Mouse (Mus musculus) heart, adult 18-20 months (tissue): ENCODE results near the gene Sema3e. TPM values are rescaled to one million over a fixed set of nuclear protein-coding genes. Genes with fewer than 3 reads are reported as not detected.

Experiments
- DNase-seq, 2 experiments: peaks; one replicate each; pipeline ENCODE4 v3.0.0; 2021 to 2022; ENCODE audit warnings: mixed read lengths in 1 of 2
- long read RNA-seq, 2 experiments: library from polyadenylated mRNA; stranded (forward); transcript quantifications; one replicate each; pipeline ENCODE4 v2.0.0; 2021
- total RNA-seq, 2 experiments: library from RNA; stranded (reverse); gene quantifications; 2 replicates each; pipeline ENCODE4 v1.2.3; 2021

The Sema3e gene
- total RNA-seq = under 1 TPM; 0.12 to 0.49 TPM
- long read RNA-seq, experiment 1 = 0 reads
- long read RNA-seq, experiment 2 = 0 reads

DNA sequence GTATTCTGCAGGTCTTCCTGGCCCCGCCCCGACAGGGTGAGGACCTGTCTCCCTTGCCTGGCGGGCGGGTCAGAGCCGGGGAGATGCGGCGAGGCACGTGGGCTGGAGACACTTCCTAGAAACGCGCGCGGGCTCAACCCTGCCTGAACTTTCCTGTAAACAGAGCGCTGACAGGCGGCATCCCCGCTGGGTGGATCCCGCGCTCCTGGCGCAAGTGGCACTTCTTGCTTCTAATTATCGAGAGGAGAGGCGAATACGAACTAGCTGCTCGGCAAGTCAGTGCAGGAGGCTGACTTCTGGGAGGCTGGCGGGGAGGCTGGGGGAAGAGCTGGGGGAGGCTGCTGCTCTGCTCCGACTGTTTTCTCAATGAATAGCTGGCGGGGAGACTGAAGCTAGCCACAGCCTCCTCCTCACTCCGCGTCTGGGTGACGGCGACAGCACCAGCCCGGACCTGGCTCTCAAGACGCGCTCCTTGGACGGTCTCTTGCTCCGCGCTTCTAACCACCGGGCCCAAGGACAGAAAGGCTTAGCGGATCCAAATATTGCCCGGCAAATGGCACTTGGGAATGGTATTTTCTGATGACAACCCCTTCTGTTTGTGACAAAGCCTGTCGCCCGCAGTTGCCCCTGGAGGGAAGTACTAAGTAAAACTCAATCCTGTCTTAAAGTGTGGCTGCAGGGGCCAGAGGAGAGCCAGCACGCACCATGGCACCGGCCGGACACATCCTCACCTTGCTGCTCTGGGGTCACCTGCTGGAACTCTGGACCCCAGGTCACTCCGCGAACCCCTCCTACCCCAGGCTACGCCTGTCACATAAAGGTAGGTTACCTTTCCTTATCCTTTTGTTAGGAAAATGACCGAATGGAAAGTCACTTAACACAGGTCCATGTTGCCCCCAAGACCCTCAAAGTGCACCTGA, at the start of gene Sema3e:
Gene Sema3e, plus strand, starts transcription at position 72 of the 920 bp plus-strand sequence.
- DNase-seq = peak; percentile 3 to 7

DNA sequence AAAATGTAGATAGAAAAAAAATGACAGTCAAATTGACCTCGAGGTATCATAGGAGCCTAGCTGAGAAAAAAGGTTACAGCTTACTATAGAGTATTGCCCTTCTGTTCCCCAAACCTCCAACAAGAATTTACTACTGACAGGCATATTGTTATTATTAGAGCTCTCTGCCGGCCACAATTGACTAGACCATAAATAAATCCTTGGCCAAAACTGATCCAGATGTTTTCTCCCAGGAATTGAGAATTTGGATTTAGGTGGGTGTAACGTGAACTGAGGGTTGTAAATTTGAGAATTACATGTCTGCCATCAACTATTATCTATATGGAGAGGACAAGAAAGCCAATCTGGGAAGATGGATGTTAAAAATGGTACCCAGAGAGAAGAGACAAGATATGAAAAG, 47.5 kb upstream of the Sema3e start:
- DNase-seq = no peak

DNA sequence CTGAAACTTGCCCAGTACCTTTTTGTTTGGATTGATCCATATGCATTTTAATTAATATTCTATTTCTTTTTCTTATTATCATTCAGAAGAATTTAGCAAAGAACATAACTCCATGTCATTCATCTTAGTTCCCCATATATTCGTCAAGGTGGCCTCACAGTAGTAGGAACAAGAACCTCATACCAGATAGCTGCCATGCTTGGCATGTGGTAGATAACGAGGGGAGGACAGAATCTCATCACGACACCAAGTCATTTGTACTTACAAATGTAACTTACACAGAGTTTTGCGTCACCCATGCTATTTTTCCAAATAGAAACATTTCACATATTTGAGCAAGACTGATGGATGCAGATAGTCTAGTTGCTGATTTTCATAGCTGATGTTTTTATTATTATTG, 45.9 kb upstream of the Sema3e start:
- no peak for DNase-seq

DNA sequence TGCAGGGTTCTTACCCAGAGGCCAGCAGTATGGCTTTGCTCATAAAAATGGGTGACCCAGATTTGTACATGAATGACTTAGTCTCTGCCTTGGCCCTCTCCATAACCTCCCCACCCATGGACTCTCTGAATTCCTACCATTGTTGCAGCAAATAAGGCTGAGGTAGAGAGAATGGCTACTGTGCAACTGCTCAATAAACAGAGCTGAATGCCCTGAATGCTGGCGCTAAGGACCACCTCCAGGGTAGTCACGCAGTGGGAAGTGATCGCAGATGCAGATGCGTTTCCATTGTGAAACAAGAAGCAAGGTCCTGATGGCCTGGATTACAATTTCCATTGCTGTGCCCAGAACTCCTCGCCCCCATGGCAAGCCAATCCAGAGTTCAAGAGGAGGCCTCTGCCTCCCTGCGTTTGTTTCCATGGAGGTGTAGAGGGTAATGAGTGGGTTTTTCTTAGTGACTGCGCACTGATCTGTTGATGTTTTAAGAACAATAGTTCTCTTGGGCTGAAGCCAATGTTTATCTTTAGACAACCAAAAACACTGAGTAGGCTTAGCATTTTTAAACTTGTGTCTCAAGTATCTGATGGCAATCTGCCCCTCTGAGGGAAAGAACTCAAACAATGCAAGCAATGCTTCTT, 42.5 kb upstream of the Sema3e start:
- no peak for DNase-seq

DNA sequence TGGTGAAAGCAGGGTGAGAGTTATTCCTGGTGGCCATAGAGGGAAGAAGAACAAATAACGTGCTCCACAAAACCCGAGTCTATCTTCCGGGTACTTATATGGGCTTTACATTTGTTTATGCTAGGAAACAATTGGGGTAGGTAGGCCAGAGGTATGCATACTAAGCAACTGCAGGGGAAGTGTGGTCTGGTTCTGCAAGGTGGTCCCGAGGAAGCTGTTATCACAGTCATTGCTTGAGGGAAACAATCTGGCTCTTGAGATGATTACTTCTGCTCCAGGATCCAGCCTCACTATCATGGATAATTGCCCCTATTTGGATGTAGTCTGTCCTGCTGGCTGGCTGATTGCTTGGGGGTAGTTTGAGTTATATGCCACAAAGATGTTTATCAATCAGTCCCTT, 41.5 kb upstream of the Sema3e start:
- DNase-seq = no peak

DNA sequence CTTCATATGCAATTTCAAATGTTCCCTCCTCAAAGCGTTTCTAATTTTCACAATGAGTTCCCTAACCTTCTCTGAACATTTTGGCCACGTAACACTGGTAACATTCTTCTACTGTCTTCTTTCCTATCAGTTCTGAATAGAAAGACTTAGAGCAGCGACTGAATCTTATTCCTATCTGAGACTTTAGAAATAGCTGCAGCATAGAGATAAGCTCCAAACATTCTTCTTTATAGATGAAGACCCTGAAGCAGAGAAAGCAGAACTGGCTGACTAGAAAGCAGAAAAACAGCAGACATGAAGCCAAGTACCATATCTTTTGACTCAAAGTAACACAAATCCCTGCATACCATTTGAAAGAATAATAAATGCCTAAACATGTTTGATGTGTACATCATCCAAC, 39.4 kb upstream of the Sema3e start:
- DNase-seq = no peak

DNA sequence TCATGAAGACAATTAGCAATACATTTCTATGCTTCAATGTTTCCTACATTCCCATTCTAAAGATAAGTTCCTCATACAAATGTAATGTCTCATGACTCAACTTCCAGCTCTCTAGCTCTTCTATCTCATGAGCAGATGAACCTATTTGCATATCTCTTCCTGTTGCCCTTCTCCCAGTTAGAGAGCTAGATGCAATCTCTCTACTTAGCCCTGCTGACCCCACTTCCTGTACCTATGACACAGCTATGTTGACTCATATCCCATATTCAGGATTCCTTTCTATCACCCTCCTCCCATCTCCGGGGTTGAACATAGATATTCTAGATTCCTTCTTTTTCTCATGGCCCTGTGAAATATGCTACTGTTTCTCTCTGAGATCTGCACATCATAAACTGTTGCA, 38.0 kb upstream of the Sema3e start:
- DNase-seq = no peak

DNA sequence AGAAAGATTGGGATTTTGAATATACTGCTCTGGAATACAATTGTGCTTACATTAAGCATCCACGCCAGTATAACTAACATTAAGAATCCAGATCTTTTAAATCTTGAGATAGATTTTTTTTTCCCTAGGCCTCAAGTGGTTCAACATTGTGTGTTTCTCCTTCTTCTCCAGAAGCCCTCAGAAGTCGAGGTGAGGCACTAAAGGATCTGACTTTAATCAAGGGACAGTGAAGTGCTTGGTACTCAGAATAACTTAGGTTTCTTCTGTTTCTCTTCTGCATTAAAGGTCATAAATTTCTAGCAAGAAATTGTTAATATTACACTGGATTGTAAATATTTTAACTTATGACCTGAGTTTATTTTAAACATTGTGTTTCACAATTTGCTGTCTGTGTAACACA, 37.1 kb upstream of the Sema3e start:
- no peak for DNase-seq

DNA sequence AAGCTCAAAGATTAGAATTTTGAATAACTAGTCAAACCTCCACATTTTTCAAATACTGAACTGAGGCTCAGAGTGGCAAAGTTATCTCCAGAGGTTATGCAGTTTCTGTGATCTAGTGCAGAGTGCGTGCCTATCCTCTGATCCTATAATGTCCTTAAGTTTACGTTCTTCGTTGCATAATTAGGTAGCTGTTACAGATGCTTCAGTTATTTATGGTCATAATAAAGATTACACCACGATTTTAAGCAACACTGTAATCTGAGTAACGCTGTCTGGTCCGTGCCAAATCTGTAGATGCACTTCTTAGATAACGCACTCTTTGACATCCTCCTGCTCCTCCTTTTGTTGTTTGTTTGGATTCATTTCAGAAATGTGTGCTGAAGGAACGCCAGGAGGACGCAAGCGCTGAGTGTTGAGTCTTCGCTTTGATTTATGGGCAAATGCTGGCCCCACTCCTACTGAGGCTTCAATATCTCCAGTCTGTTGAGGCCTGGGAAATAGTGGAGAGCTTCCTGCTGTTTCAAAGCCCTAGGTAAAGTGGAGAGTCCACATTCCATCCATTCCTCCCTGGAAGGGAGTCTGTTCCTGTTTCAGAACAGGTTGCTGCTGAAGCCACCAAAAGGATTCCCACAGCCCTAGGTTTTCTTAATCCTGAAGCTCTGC, 32.2 kb upstream of the Sema3e start:
- DNase-seq = no peak

DNA sequence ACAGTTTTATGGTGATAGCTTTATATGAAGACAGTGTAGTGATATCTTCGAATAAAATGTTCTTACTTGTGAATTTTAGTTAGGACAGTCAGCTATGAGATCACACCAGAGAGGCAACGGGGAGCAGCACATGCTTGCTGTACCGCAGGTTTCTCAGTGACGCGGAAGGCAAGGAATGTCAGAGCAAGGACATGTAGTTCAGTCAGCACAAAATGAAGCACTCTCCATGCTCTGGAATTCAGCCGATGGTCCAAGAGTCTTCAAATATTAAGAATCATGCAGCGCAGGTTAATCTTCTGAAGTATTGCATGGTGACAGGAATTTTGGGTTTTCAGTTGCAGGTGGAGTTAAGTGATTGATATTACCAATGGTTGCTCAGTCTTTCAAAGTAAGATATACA, 3.3 kb downstream of the Sema3e start:
- DNase-seq = no peak

DNA sequence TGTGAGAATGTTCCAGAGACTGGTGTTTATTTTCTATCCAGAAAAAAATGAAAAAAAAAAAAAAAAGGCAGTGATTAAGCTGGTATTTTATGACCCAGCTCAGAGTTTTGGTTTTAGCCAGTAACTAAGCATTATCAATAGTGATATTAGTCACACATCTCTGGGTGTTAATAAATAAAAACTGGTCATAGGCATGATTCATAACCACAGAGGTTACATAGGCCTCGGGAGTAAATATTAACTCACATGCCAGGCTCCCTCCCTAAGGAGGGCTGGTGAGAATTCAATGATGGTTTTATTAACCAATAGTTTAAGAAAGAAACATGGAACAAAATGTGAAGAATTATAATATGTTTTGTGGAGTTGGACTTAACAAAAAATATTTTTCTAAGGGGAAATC, 5.7 kb downstream of the Sema3e start:
- no peak for DNase-seq

DNA sequence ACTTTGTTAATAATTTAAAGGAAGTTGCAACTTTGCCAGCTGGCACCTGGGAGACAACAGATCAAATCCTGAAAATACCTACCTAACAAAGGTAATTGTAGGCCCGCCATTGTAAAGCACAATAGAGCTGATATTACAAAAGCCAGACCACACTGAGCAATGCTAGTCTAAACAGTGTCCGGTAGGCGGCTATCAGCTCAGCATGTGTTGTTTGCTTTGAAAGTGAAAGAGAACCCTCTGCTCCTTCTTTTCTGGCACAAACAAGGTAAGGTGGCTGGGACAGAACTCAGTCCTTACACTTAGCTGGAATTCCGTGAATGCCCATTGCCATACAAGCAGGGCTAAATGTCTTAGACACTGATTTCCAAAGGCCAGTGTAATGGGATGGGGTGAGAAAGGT, 7.0 kb downstream of the Sema3e start:
- no peak for DNase-seq

DNA sequence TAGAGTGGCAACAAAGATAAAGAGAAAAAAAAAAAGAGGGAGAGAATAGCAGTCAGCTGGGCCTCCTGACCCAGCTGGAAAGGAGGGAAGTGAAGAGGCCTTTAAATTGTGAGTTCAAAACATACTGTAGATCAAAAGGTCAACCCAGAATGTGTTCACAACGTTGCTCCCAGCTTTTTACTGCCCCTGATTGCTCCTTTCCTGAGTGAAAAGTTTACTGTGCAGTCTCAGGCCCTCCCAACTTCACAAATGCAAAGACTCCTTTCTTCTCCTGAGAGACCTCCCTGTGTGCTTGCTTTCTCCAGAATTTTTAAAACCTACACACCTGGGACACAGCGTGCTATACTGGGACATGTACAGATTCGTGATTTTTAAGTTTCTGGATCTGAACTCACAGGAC, 8.2 kb downstream of the Sema3e start:
- DNase-seq = no peak

DNA sequence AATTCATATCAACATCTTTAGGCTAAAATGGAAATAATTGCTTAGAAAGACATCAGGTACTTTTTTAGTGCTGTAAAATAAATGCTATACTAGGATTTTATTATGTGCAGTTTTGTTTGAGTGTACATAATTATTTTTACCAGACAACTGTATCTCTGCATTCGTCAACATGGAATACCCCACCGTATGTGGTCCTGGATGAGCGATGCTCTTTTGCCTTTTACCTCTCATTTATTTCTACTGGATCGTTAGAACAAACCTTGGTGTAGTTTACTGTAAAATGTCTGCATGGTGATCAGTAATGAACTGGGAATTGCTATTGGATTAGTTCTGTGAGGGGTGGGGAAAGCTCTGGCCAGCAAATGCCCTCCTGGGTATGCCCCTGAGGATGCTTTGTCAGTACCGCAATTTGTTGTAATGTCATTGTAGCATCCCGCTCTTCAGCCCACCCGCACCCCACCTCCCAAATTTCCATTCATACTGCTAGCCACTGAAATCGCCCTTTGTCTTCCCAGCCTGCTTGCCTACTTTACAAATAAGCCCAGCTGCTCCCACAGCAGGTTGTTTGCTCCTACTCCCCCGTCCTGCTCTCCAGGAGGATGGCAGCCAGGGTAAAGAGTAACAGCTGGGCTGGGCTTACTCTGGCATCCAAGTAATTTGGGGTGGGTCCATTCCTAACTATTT, 13.9 kb downstream of the Sema3e start:
- DNase-seq = no peak

DNA sequence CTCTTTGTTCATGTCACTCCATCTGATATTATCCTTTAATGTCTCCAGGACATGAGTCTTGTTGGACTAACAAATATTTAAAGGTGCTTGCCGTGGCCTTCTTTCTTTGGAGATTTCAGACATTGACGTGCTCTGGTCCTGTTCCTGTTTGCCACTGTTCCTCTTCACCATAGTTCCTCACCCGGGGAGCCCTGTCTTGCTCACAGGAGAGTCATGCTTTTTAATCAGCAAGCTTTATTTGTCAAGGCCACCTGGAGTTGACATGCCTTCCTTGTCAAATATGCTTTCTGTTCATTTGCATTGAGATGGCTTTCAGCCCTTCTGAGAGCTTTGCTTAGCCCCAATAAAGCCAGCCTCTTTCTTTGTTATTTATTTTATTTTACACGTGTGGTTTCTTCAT, 15.1 kb downstream of the Sema3e start:
- no peak for DNase-seq

DNA sequence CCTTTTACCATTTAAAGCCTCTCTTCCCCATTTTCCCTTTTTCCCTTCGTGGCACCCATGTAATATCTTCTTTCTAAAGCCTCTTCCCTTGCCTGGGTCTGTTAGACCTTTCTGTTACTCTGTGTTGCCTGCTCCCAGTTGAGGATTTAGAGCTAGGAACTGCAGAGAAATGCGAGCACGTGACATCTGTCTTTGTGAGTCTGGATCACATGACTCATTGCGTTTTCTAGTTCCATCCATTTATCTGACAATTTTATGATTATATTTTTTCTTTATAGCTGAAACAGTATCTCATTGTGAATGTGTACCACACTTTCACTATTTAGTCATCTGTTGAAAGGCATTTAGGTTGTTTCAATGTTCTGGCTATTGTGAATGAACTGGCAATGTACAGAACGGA, 18.0 kb downstream of the Sema3e start:
- DNase-seq = no peak

DNA sequence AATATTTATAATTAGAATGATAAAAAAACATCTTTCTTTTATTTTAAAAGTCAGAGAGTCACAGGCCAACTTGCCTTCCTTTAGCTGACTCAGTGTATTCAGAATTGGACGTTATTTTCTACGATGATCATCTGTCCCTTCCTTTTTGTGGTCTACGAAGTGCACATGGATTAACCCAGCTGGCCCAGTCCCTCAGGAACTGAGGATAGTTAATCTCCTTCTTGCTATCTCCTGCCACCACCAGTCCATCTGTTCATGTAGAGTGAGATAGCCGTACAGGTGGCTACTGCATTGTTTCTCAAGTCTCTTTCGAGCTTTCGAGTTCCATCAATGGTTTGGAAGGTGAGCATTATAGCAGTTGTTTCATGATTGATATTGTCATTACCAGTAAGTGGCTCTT, 18.9 kb downstream of the Sema3e start:
- DNase-seq = no peak

DNA sequence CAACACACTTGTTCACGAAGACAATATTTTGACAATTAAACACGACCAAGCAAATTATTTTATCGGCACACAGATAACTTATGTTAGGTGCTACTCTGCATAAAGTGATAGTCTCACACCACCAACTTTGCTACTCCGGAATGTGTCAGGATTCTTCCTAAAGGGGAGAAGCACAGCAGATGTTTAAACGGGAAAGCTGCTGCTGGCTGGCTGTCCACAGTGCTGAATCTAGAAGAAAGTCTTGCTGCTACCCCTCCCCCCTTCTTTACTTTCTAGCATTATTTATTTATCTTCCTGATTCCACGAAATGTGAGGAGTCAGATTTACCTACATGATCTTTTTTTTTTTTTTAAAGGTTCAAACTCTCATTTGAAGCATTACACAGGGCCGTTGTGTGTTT, 23.6 kb downstream of the Sema3e start:
- DNase-seq = no peak

DNA sequence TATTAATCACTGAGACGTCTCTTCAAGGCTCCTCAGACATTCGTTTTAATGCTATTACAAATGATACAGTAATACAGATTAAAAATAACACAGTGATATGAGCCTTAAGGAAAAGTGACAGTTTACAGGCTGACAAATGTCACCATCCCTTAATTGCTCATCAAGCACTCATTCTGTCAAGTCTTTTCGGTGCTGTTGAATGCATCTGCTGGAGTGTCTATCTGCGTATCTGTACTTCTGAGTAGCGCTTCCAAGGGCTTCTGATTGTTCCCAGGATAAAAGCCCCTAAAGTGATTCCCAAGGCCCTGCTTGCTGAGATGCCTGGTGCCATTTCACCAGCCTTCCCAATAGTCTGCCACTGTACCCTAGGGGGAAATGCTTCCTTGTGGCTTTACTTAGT, 29.4 kb downstream of the Sema3e start:
- no peak for DNase-seq

DNA sequence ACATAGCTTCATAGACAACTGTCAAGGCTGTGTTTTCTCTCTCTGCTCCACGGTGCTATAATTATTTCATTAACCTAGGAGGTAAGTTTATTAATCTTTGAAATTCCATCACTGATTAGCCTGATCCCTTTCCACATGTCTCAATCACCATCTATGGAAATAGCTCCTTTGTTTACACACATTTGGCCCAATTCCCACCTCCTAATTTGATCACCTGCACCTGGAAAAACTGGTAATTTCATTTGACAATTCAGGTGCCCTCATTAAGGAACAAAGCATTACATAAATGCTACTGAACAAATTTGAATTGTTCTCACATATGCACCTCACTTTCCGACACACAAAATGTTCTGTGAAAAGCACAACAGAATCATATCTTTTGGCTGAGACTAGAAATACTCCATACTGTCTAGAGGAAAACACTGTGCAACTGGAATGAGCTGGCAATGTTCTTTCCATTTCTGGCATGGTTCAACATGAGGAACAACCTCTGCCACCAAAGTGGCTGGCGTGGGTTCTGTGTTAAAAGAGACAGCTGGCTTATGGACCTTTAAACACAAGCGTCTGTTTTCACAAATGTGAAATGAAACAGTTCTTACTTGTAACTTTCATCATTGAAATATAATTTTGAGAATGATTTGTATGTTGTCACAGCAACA, 34.9 kb downstream of the Sema3e start:
- DNase-seq = no peak

DNA sequence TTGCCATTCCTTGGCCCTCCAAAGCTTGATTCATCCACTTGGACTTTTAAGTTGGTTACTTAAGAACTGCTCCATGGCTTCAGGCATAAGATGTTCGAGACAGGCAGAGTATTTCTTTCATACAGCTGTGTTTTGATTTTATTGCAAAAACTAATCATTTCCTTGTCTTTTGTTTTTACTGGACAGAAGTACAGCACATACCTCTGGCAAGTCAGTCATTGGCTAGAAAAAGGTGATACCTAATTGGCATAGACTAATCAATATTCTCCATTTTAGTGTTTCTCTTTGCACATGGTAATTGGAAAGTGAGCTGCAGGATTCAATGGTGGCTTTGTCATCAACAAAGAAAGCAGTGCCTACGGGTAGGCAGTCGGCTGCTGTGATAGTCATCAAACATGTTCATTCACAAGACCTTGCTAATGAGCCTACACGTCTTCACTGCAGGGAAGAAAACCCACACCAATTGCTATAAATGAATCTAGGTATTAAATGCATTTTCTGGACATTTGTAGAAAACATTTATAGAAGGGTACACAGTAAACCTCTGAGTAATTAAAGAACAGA, 37.9 kb downstream of the Sema3e start:
- no peak for DNase-seq

DNA sequence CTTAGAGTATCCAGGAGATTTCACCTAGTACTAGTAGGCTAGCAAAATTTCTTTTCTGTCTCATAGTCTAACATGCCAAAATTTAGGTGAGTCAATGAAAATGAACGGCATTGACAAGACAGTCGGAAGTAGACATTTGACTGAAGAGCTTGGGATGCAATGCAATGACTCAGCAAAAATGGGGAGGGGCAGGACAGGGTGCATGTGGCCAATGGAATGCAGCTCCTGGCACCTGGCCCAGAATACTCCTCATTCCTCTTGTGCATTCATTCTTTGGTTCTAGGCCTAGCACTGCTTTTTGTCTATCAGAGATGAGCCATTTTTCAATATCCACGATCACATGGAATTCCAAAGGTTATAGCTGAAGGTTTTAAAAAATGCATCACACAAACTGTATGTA, 48.1 kb downstream of the Sema3e start:
- DNase-seq = peak; percentile 17 to 35
